Mouse (Mus musculus): ENCODE results near the gene Sema5a. TPM values are rescaled to one million over a fixed set of nuclear protein-coding genes. Genes with fewer than 3 reads are reported as not detected.

Gene Sema5a
- polyA plus RNA-seq, 2 experiments from 2014 or later, result not detected

DNA sequence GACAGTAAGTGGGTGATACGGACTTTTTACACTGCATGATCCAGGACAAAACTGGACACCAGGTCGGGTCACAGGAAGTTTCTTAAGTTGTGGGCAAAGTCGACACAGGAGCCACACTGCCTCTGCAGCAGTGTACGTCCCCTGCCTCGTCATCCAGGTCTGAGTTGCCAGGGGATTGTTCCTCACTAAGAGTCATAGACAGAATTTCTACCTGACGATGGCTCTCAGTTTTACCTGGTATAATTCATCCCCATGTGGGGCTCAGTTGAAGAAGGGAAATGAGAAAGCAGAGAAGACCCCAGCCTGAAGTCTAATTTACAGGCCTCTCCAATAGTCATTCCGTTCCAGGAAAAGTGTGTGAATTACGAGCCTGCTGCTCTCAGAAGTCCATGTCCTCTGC, 66.2 kb downstream of the Sema5a start:
- ATAC-seq, result no peak

DNA sequence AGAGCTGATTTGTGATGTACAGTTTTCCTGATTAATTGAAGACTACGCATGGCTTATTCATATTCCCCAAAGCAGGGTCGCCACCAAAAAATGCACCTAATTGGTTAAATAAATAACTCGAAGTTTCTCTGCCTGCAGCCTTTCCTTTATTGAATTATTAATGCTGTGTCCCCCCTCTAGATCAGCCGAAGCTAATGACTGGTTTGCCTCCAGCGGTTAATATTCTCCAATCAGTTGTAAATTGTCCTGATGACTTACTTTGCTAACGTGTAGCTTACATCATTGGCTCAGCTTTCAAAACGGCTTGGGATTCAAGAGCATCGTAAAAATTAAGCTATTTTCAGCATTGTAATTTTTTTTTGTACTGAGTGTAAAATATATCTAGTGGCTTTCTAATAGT, 66.7 kb downstream of the Sema5a start:
- no peak for ATAC-seq

DNA sequence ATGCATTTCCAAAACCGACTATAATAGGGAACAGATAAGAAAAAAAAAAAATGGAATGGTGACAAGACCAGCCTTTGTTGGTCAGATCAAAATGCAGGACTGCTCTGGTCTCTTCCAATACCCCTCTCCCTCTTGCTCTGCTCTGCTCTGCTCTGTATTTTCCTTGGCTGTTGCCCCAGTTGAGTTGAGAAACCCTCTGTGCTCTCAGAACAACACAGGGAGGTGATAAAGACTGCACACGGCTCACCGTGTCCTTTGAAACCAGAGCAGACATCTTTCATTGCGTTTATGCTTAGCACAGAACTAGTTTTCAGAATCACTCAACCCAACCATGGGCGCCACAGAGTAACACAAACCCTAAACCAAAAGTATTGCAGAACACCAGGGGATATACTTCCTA, 72.5 kb downstream of the Sema5a start:
- no peak for ATAC-seq

DNA sequence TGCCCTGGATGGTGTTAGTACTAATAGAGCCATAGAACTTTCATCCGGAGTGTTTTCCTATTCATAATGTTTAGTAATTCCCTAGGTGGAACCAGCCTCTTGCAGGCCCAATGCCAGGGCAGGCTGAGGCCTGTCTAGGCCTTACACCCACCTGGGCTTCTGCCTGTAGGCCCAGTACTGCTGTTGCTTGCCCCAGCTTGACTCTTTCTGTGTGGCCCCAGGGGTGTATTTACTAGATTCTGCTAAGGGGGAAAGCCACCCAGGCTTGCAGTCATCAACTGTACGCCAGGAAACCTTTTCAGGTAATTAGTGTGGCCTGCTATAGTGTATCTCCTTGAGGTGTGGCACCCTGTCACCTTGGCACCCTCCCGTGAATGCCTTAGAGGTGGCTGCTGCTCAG, 76.1 kb downstream of the Sema5a start:
- ATAC-seq, result no peak

DNA sequence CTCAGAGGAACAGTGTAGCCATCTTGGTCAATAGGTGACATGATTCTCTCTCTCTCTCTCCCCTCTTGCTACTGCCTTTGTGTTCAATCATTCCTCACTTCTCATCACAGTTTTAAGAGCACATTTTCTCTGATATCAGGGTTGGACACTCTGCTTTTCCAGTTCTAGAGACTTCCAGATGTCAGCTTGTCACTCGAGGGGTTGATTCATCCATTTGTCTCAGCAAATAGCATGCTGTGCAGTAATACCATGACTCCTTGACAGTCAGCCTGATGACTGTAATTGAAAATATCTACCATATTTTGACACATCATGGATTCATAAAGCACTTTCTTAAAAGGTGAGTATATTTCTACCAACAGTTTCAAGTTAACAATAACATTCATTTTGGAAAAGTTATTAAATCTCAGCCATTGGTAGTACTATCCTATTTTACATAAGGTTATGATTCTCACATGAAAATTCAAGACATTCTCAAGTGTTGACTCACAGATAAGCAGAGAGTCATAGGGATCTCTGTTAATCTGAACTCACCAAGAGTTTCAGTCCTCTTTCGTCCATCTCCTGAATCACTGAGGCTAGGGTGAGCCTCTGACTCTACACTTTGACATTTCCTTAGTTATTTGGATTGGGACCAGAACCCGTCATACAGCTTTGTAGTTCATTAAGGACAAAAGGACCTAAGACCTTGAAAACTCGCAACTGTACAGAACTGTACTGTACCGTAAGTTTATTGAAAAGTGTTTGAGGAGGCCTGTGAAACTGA, 78.0 kb downstream of the Sema5a start:
- no peak for ATAC-seq

DNA sequence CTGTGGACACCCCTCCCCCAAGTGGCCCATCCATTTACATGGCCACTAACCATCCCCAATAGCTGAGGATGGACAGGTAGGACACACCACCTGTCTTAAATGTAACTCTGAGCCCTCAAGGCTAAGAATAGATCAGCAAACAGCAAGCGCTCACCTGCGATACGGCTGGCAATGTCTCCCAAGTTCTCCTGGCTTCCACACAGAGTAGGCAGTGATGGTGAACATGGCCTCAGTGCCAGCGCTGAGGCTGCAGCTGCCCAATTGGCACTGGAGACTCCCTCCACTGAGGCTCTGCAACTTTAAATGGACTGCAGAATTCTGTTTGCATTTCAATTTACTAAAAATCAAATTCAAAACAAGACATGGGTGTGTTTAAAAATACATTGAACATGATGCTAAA, 78.6 kb downstream of the Sema5a start:
- no peak for ATAC-seq

DNA sequence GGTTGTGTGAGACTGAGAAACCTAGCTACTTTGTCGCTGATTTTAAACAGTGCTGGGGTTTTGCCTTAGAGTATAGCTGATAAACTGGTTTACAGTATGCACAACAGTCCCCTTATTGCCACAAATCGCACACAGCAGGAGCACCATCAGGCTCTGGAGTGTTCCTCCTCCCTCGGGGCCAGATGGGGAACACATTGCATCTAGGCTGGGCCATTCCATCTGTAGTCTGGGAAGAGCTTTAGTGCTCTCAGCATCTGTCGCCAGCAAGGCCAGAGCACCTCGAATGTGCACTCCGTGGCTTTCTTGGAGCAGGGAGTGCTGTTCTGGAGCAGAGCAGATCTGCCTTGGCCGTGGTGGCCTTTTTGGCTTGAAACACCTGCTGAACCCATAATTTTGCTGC, 79.5 kb downstream of the Sema5a start:
- ATAC-seq, result no peak

DNA sequence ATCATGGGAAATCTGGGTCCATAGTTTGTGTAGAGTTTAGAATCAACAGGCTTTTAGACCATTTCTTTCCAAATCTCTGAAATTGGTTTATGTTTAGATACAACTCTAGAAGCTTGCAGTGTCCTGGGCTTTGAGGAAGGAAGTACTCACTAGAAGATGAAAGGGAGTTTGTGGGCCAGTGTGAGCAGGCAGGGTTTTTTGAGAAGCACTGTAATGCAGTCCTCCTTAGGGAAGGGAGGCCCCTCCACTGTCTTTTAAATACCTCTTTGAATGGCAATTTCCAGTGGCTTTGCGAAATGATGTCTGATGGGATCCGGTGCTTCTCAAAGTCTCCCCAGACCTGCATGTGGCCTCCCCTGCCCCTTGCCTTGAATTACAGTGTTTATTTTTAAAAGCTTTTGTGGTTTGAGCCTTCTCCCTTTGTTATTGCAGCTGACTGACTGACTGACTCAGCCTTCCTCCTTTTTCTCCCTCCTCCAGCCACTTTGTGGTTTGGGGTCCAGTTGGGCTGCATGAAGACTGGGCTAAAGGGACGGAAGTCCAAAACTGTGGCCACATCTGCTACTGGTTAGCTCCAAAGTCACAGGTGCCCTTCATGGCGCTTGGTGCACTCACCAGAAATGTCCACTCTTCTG, 83.9 kb downstream of the Sema5a start:
- no peak for ATAC-seq

DNA sequence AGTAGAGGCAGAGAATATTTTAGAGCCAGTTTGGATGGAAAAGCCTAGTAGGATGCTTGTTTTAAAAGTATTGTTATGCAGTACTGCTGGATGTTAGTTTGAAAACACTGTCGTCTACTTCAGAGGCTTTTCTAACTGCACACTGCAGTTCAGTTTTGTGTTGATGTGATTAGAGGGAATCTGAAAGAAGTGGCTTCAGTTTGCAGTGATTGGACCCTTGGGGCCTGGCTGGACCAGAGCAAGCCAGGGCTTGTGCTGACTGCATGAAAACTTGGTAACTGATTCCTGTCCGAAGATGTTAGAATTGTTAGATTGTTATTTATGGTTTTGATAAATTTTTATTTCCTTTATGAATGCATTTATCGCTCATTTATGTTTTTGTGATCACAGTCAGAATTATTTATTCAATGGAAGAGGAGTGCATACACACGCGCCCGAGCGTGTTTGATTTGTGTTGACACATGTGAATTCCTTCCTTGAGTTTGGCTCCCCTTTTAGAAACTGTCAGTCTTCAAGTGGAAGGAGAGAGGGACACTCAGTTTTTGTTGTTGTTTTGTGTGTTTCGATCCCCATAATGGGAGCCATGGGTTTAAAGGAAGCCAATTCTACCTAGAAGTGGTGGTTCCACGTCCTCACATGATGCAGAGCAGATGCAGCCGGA, 85.2 kb downstream of the Sema5a start:
- no peak for ATAC-seq

DNA sequence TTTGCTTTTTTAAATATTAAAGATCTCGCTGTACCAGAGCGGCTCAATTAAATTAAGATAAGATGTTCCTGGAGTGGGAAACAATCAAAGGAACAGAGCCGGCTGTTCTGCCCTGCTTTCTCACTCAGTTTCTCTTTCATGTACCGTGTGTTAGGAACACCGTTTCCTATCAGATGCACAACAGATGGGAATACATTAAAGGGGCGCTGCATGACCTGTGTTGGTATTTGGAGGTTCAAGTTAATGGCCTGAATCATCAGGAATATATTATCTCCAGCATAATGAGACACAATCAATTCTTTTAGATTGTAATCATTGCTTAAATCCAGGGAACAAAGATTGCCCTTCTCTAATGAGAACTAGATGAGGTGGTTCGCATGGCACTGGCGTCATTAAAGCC, 85.8 kb downstream of the Sema5a start:
- ATAC-seq, result no peak

DNA sequence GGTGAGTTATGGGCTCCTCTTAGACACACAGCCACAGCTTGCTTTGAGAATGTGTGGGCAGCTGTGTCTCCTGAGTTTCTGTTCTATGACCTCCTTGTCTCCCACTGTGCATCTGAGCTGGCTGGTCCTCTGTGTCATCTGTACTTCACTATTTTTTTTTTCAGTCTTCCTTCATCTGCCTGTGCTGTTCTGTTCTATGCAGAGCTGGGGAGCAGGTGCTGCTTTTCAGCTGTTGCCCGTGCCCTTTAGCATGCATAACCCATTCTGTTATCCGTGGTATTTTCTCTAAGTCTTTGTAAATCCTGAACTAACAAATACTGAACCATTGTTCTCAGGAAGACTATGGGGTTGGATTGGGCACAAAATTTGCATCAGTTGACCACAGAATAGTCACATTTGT, 86.4 kb downstream of the Sema5a start:
- no peak for ATAC-seq

DNA sequence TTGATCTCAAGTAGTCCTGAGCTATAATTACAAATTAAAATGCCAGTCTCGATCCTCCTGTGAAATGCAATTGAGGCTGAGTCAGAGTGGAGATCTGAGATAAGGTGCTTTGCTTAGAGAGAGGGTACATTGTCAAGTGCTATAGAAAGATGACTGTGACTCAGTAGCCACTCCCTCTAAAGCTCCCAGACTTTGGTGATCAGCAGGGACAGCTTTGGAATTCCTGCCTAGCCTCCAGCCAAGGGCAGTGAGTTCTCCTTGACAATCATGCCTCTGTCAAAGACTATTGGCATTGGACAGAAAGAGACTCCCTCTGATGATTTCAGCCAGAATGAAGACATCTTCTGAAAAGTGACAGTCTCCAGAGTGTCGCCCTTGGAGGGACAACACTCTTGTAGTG, 88.8 kb downstream of the Sema5a start:
- no peak for ATAC-seq

DNA sequence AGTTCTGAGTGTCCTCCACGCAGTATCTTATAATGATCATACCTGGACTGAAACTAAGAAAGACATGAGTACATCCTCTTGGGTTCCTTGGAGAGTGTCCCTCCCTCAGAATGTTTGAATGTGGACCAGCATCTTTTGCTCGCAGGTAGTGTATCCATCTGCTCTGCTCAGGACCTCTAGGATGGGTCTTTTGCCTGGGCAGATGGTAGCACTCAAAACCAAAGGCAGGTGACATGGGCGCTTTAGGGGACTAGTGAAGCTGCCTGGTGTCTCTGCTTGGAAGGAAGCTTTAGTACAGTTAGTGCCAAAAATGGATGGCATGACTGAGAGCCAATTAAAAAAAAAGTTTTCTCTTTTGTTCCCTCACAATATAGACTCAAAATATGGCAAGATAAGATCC, 93.2 kb downstream of the Sema5a start:
- no peak for ATAC-seq

GRCm38 (mm10) chr15:32338721-32339290, 94.2 kb downstream of the Sema5a start:
- no peak for ATAC-seq

GRCm38 (mm10) chr15:32339426-32339825, 94.8 kb downstream of the Sema5a start:
- ATAC-seq, result no peak

DNA sequence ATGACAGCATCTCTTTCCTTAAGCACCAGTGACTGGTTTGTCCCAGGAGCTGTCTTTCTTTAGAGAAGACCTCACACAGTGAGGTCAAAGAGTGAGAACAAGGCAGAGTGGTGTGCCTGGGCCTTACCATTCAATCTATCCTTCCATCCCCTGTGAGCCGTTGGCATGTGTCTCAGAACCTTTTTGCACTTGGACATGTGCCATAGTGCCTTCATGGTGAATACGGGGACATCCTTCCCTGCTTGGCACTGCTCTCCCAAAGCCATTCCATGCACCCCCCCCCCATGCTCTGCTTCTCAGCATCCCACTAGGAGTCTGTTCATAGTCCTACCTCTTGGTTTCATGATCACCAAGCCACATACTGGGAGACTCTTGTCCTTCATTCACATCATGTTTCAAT, 96.8 kb downstream of the Sema5a start:
- ATAC-seq, result no peak

GRCm38 (mm10) chr15:32343544-32343943, 98.9 kb downstream of the Sema5a start:
- ATAC-seq, result no peak

DNA sequence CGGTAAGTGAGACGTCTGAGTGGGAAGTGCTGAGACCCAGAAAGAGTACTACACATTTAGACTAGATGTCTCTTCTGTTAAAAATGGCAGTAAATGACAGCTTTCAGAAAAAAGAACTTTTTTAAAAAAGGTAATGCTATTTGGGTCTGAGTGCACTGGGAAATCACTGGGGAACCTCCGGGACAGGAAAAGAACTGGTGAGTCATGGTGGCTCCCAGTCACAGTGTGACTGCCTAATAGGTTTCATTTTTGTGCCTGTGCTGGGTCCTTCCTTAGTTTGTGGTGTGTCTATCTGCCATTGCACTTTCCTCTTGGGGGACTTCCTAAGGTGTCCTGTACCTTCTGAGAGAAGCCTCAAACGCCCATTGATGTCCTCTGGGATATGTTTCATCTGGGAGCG, 102.7 kb downstream of the Sema5a start:
- ATAC-seq, result no peak

- ATAC-seq, result no peak
These were observed 104.7 kb downstream of the Sema5a start for GRCm38 (mm10) chr15:32349276-32349675.

- no peak for ATAC-seq
These were observed 108.4 kb downstream of the Sema5a start for GRCm38 (mm10) chr15:32352995-32353394.

DNA sequence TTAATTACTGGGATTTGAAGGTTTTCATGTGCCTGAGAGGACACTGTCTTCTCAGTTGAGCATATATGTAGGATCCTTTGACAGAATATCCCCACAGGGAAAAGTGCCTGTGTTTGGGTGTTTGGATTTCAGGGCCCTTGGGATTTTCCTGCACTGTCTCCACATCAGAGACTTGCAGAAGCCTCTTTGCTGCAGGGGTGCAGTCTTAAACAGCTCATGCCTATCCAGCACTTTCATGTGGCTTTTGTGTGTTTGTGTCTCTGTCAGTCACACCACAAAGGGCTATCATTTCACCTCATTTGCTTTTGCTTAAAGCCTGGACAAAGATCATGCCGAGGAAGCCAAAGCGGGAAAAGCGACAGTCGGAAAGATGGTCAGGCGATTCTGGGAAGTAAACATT, 108.9 kb downstream of the Sema5a start:
- ATAC-seq, result no peak

GRCm38 (mm10) chr15:32356805-32357204, 112.2 kb downstream of the Sema5a start:
- no peak for ATAC-seq

GRCm38 (mm10) chr15:32367841-32368240, 123.2 kb downstream of the Sema5a start:
- no peak for ATAC-seq

- ATAC-seq, result no peak
These were observed 126.3 kb downstream of the Sema5a start for GRCm38 (mm10) chr15:32370914-32371313.

All from activated CD4-positive, CD25-positive, alpha-beta regulatory T cell, adult 4 months (primary cell).